Mouse (Mus musculus) hindbrain, embryonic 16.5 days (tissue): ENCODE measurements around the gene Pcdh20. TPM values are rescaled to one million over a fixed set of nuclear protein-coding genes. Genes with fewer than 3 reads are reported as not detected.

ENCODE experiments used
- ATAC-seq: fragments of 200-750 bp; cut with Nextera tagmentation; 2 replicates; pipeline ENCODE4 v1.8.0; 2017; ENCODE audit warnings: moderate TSS enrichment, moderate library complexity
- H3K27ac ChIP-seq: fragments of 300-500 bp; sonication (generic); 2 replicates; pipeline ENCODE4 v1.5.1; 2014; ENCODE audit warnings: low read depth, mild to moderate bottlenecking, control low read depth, low read length, moderate library complexity
- H3K27me3 ChIP-seq: fragments of 300-500 bp; sonication (generic); replicated peaks from 2 replicates; pipeline ENCODE4 v1.6.1; 2014; ENCODE audit warnings: low read length; ENCODE audit not compliant: control insufficient read depth, insufficient read depth
- H3K36me3 ChIP-seq: fragments of 300-500 bp; sonication (generic); 2 replicates; pipeline ENCODE4 v1.6.1; 2014; ENCODE audit warnings: mild to moderate bottlenecking, low read length, moderate library complexity, mixed read lengths; ENCODE audit not compliant: control insufficient read depth, insufficient read depth
- H3K4me1 ChIP-seq: fragments of 300-500 bp; sonication (generic); 2 replicates; pipeline ENCODE4 v1.6.1; 2014; ENCODE audit warnings: low read depth, low read length; ENCODE audit not compliant: control insufficient read depth, insufficient read depth
- H3K4me2 ChIP-seq: fragments of 300-500 bp; sonication (generic); 2 replicates; pipeline ENCODE4 v1.6.1; 2014; ENCODE audit warnings: mild to moderate bottlenecking, low read length, control low read depth, moderate library complexity
- H3K4me3 ChIP-seq: fragments of 300-500 bp; sonication (generic); 2 replicates; pipeline ENCODE4 v1.5.1; 2014; ENCODE audit warnings: mild to moderate bottlenecking, low read length, control low read depth, moderate library complexity
- H3K9ac ChIP-seq: fragments of 300-500 bp; sonication (generic); 2 replicates; pipeline ENCODE4 v1.6.1; 2014; ENCODE audit warnings: low read depth, mild to moderate bottlenecking, control low read depth, low read length, moderate library complexity
- H3K9me3 ChIP-seq: fragments of 300-500 bp; sonication (generic); 2 replicates; pipeline ENCODE4 v1.6.1; 2014; ENCODE audit warnings: mild to moderate bottlenecking, low read length, moderate library complexity; ENCODE audit not compliant: control insufficient read depth
- WGBS: fragments of 180-500 bp; shearing (Covaris S2); extraction: QIAGEN DNeasy Blood & Tissue Kit; methylation state at CpG from one replicate; pipeline ENCODE4 v1.1.7; 2014; 5-methylcytosine and 5-hydroxymethylcytosine counted together
- polyA plus RNA-seq: library from polyadenylated mRNA; unstranded; fragments of >200 nt; fragmentation: Nextera tagmentation; extraction: Ambion mirVana; gene quantifications from 2 replicates; pipeline ENCODE4 v1.2.1, GENCODE M21; 2015

Gene Pcdh20
- polyA plus RNA-seq, 1 experiment from 2014 or later = 6.3 TPM

DNA sequence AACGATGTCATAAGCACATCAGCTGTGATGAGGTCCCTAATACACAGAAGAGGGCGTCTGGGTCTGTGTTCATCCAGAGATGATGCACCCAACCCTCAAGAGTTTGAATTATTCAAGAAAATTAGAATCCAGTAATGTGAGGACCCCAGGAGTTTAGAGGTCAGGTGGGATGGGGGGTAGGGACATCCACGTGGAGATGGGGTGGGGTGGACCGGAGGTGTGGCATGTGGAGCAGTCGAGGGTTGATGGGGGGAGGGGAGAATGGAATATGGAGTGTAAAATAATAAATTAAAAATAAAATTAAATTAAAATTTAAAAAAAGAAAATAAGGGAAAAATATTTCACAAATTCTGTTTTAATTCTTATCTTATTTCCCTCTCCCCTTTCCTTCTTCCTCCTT, 27.9 kb downstream of the Pcdh20 start:
- Histone ChIP-seq H3K4me2 (no peak overlapping the region), H3K4me1 (no peaks in the 10 kb centered on the region), H3K36me3 (no peaks in the 10 kb centered on the region), H3K27ac (no peak overlapping the region), H3K4me3 (no peak overlapping the region), H3K27me3 (no peaks in the 10 kb centered on the region), H3K9me3 (no peaks in the 10 kb centered on the region), H3K9ac (no peak overlapping the region)
- ATAC-seq = no peak
- WGBS = 81% methylated on average over 5 of the region's 5 CpGs

DNA sequence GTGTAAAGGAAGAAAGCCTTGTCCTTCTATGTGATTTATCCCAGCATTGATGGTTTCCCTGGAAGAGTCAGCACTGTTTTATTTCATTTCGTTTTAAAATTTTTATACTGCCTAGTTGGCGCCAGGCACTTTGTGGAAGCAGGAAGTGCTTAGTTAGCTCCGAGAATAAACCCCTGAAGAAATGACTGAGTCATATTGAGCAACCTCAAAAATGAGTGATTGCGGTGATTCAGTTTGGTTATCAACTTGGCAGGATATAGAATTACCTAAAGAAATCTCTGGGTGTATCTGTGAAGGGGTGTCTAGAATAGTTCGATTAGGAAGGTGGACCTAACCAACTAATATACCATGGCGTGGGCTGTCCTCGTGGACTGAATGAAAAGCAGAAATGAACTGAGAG, 41.8 kb downstream of the Pcdh20 start:
- WGBS = 93% methylated on average over 7 of the region's 7 CpGs
- no peak overlapping the region for H3K9ac ChIP-seq

DNA sequence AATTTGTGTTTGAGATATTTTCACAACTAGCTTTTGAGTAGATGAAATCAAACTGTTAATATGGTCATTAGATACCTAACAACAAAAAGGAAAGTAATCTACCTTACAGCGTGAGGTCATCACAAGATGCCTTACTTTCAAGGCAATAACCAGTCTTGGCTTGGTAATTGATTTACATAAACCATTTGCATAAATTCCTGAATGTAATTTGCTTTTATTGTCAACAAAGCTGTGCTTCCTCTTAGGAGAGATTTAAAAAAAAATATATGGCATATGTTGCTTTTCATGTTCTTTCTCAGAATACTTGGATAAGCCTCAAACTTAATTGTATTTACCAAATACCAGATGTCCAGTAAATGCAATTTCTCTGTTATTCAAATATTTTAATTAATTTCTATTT, 43.8 kb downstream of the Pcdh20 start:
- WGBS = 80% methylated on average over 1 of the region's 1 CpGs
- Histone ChIP-seq H3K27ac (no peak overlapping the region), H3K27me3 (no peaks in the 10 kb centered on the region), H3K4me3 (no peak overlapping the region), H3K9ac (no peak overlapping the region), H3K4me1 (no peaks in the 10 kb centered on the region), H3K9me3 (no peaks in the 10 kb centered on the region), H3K36me3 (no peaks in the 10 kb centered on the region), H3K4me2 (no peak overlapping the region)
- ATAC-seq = no peak

More for the DNA sequence above, 41.8 kb downstream of the Pcdh20 start:
- no peak for ATAC-seq
- H3K9me3 ChIP-seq = no peaks in the 10 kb centered on the region
- H3K36me3 ChIP-seq = no peaks in the 10 kb centered on the region
- no peak overlapping the region for H3K4me3 ChIP-seq
- no peak overlapping the region for H3K27ac ChIP-seq
- H3K27me3 ChIP-seq = no peaks in the 10 kb centered on the region
- no peaks in the 10 kb centered on the region for H3K4me1 ChIP-seq
- H3K4me2 ChIP-seq = no peak overlapping the region
